Mouse (Mus musculus) brain, embryonic 14.5 days (tissue): ENCODE measurements around the gene Pdhb. TPM values are rescaled to one million over a fixed set of nuclear protein-coding genes. Genes with fewer than 3 reads are reported as not detected.

Experiments used
- DNase-seq: peaks from one replicate; pipeline ENCODE4 v3.0.0-alpha.2; 2011; ENCODE audit warnings: low read depth
- CTCF ChIP-seq: fragments of 200-500 bp; IDR thresholded peaks from 2 replicates; pipeline ENCODE4 v1.5.1; 2012; ENCODE audit warnings: inconsistent platforms, mild to moderate bottlenecking, moderate library complexity, borderline replicate concordance; ENCODE audit not compliant: insufficient read depth, insufficient read length; ENCODE audit errors: extremely low read depth
- POLR2A ChIP-seq: fragments of 200-500 bp; IDR thresholded peaks from 2 replicates; pipeline ENCODE4 v1.6.1; 2012; ENCODE audit warnings: mild to moderate bottlenecking, inconsistent platforms, borderline replicate concordance; ENCODE audit not compliant: poor library complexity, insufficient read depth, insufficient read length, severe bottlenecking; ENCODE audit errors: extremely low read depth
- polyA plus RNA-seq: library from polyadenylated mRNA; depleted of rRNA; stranded (reverse); fragments of >200 nt; gene quantifications from 2 replicates; pipeline ENCODE4 v1.2.3, GENCODE M21; 2012

The Pdhb gene
- polyA plus RNA-seq, 1 experiment, result 158 TPM

GRCm38 (mm10) chr14:8176251-8176650 is 3.4 kb upstream of the Pdhb start:
- no peak for TF ChIP-seq POLR2A
- TF ChIP-seq CTCF, result no peak

GRCm38 (mm10) chr14:8174634-8175033 is 1.8 kb upstream of the Pdhb start:
- TF ChIP-seq CTCF (no peak), POLR2A (no peak)
- no peak for DNase-seq

More at GRCm38 (mm10) chr14:8176251-8176650, 3.4 kb upstream of the Pdhb start:
- DNase-seq, result no peak

- peak; percentile 77 for DNase-seq
- peak; percentile 5; the same call in 1 of the 2 replicates for TF ChIP-seq CTCF
These were observed 871 bp upstream of the Pdhb start for GRCm38 (mm10) chr14:8173542-8174250.

- no peak for TF ChIP-seq CTCF
- TF ChIP-seq POLR2A, result no peak
- DNase-seq, result no peak
These were observed 8.4 kb downstream of the Pdhb start for GRCm38 (mm10) chr14:8164463-8164862.

- peak; percentile 7; the same call in 1 of the 2 replicates for TF ChIP-seq CTCF
- no peak for TF ChIP-seq POLR2A
- no peak for DNase-seq
These were observed 11.0 kb downstream of the Pdhb start for GRCm38 (mm10) chr14:8161777-8162176.

GRCm38 (mm10) chr14:8159141-8159540 is 13.7 kb downstream of the Pdhb start:
- TF ChIP-seq CTCF, result no peak
- no peak for TF ChIP-seq POLR2A
- no peak for DNase-seq

GRCm38 (mm10) chr14:8158721-8159120 is 14.1 kb downstream of the Pdhb start:
- no peak for TF ChIP-seq CTCF
- DNase-seq, result no peak

- peak; percentile 28 for DNase-seq
- TF ChIP-seq POLR2A (no peak), CTCF (peak; percentile 14; the same call in 1 of the 2 replicates)
These were observed 15.9 kb downstream of the Pdhb start for GRCm38 (mm10) chr14:8156947-8157346.

GRCm38 (mm10) chr14:8154072-8154471 is 18.8 kb downstream of the Pdhb start:
- DNase-seq, result no peak
- TF ChIP-seq POLR2A, result no peak
- no peak for TF ChIP-seq CTCF

- no peak for DNase-seq
- TF ChIP-seq CTCF (no peak), POLR2A (no peak)
These were observed 21.1 kb downstream of the Pdhb start for GRCm38 (mm10) chr14:8151757-8152156.

GRCm38 (mm10) chr14:8148842-8149241 is 24.0 kb downstream of the Pdhb start:
- peak; percentile 39 for DNase-seq
- TF ChIP-seq CTCF (no peak), POLR2A (no peak)

- no peak for TF ChIP-seq POLR2A
- no peak for TF ChIP-seq CTCF
- DNase-seq, result no peak
These were observed 26.1 kb downstream of the Pdhb start for GRCm38 (mm10) chr14:8146611-8147223.

GRCm38 (mm10) chr14:8145594-8146558 is 26.9 kb downstream of the Pdhb start:
- TF ChIP-seq CTCF (no peak), POLR2A (no peak)

GRCm38 (mm10) chr14:8141131-8141530 is 31.7 kb downstream of the Pdhb start:
- no peak for DNase-seq

More at GRCm38 (mm10) chr14:8145594-8146558, 26.9 kb downstream of the Pdhb start:
- peak; percentile 68 for DNase-seq

More at GRCm38 (mm10) chr14:8141131-8141530, 31.7 kb downstream of the Pdhb start:
- TF ChIP-seq POLR2A, result no peak
- TF ChIP-seq CTCF, result no peak
